Mouse (Mus musculus) midbrain, embryonic 16.5 days (tissue): ENCODE measurements at regions not wholly inside any gene's neighbourhood (a gene's known extent, or its start where the extent isn't known, plus 50 kb on each side); places are given as distances from the start of the nearest gene placed in this dataset.

Source experiments
- ATAC-seq: fragments of 200-750 bp; cut with Nextera tagmentation; 2 replicates; pipeline ENCODE4 v1.8.0; 2017; ENCODE audit warnings: moderate TSS enrichment
- H3K27ac ChIP-seq: fragments of 300-500 bp; sonication (generic); 2 replicates; pipeline ENCODE4 v1.5.1; 2014; ENCODE audit warnings: mild to moderate bottlenecking, low read length, mixed read lengths
- H3K27me3 ChIP-seq: fragments of 300-500 bp; sonication (generic); 2 replicates; pipeline ENCODE4 v1.6.1; 2014; ENCODE audit warnings: low read depth, low read length, mixed read lengths; ENCODE audit not compliant: control insufficient read depth, insufficient read depth
- H3K36me3 ChIP-seq: fragments of 300-500 bp; sonication (generic); 2 replicates; pipeline ENCODE4 v1.6.1; 2014; ENCODE audit warnings: mild to moderate bottlenecking, low read length, moderate library complexity, mixed read lengths; ENCODE audit not compliant: control insufficient read depth, insufficient read depth
- H3K4me1 ChIP-seq: fragments of 300-500 bp; sonication (generic); 2 replicates; pipeline ENCODE4 v1.6.1; 2014; ENCODE audit warnings: mild to moderate bottlenecking, low read length, mixed read lengths; ENCODE audit not compliant: control insufficient read depth, insufficient read depth
- H3K4me2 ChIP-seq: fragments of 300-500 bp; sonication (generic); 2 replicates; pipeline ENCODE4 v1.6.1; 2014; ENCODE audit warnings: mild to moderate bottlenecking, low read length, mixed read lengths
- H3K4me3 ChIP-seq: fragments of 300-500 bp; sonication (generic); 2 replicates; pipeline ENCODE4 v1.5.1; 2014; ENCODE audit warnings: low read depth, mild to moderate bottlenecking, low read length, moderate library complexity, mixed read lengths
- H3K9ac ChIP-seq: fragments of 300-500 bp; sonication (generic); 2 replicates; pipeline ENCODE4 v1.6.1; 2014; ENCODE audit warnings: low read depth, low read length, mixed read lengths
- H3K9me3 ChIP-seq: fragments of 300-500 bp; sonication (generic); replicated peaks from 2 replicates; pipeline ENCODE4 v1.6.1; 2014; ENCODE audit warnings: mild to moderate bottlenecking, low read length, mixed read lengths; ENCODE audit not compliant: control insufficient read depth, poor library complexity, severe bottlenecking
- WGBS: fragments of 180-500 bp; shearing (Covaris S2); extraction: QIAGEN DNeasy Blood & Tissue Kit; methylation state at CpG from one replicate; pipeline ENCODE4 v1.1.7; 2014; 5-methylcytosine and 5-hydroxymethylcytosine counted together

DNA sequence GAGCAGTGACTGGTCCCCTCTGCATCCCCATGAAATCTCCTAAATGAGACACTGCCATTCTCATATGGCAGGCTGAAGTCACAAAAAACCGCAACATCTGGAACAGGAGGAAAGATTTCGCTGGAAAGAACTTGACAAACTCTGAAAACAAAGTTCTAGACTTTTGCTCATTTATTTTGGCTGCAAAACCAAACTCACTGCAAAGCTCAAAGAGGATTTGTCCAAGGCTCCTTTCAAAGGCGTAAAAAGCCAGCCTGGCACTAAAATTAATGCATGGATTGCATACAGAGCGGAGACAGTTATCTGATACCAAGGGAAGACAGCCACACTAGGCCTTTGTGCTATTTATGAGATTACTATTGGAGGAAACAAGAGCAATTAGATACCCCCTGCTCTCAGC, 90.3 kb upstream of the Meis1 start:
- H3K4me2 ChIP-seq: no peak overlapping the region
- ATAC-seq: no peak
- no peaks in the 10 kb centered on the region for H3K4me1 ChIP-seq
- no peaks in the 10 kb centered on the region for H3K27me3 ChIP-seq
- H3K9me3 ChIP-seq: no peaks in the 10 kb centered on the region
- H3K36me3 ChIP-seq: no peaks in the 10 kb centered on the region
- H3K4me3 ChIP-seq: no peak overlapping the region
- no peak overlapping the region for H3K9ac ChIP-seq
- H3K27ac ChIP-seq: no peak overlapping the region
- 52% methylated on average over 4 of the region's 4 CpGs for WGBS

DNA sequence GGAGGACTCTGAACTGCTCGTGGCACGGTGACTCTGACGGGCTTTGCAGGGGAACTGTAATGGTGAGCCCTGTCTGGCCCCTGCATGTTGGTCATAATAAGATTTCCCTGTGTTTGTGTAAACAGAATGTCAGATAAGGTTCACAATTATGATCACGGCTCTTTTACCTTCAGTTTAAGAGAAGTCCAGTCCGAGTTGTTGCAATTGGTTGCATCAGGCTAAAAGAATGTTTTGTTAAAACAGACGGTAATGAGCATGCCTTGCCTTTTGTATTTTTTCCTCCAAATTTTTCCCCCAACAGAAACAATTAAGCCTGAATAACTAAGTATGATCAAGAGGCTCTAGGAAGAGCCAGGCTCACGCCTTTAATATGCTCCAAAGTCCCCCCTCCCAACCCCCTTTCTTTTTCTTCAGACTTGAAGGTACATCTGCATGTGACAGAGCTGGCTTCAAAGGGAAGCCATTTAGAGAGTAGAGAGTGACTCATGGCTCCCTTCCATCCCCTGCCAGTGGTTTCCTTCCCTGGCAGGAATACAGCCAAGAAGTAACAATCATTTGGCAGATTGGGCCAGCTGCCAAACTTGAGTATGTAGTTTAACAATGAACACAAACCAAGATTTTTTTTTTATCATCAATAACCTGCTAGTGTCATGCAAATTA, 93.3 kb upstream of the Meis1 start:
- H3K4me1 ChIP-seq: no peaks in the 10 kb centered on the region; the same call in 1 of the 2 replicates
- H3K36me3 ChIP-seq: no peaks in the 10 kb centered on the region
- no peak overlapping the region for H3K27ac ChIP-seq
- ATAC-seq: 0 out of 2 replicates have a peak, but pooled peaks have one; percentile 39
- 44% methylated on average over 7 of the region's 7 CpGs for WGBS
- H3K9ac ChIP-seq: no peak overlapping the region
- no peaks in the 10 kb centered on the region for H3K27me3 ChIP-seq
- no peaks in the 10 kb centered on the region for H3K9me3 ChIP-seq
- no peak overlapping the region for H3K4me3 ChIP-seq
- H3K4me2 ChIP-seq: no peak overlapping the region

DNA sequence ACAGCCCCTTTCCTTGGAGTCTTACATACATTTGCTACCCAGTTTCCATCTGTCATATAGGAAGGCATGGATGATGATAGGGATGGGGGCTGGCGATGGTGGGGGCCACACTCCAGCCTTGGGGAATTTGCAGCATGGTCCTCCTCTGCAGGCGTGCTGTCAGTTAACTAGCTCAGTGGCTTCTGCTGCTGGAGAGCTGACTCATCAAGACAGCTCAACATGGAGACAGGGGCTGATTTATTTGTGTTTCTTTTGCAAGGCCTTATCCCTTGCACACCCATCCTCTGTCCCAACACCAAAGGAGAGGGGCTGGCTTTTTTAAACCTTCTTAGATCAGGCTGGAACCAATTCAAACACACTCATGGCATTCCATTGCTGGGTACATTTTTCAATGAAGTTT, 98.3 kb upstream of the Meis1 start:
- Histone ChIP-seq H3K4me3 (no peak overlapping the region), H3K27me3 (no peaks in the 10 kb centered on the region; the same call in 1 of the 2 replicates), H3K9me3 (no peaks in the 10 kb centered on the region), H3K4me2 (no peak overlapping the region), H3K27ac (no peak overlapping the region), H3K9ac (no peak overlapping the region), H3K4me1 (no peaks in the 10 kb centered on the region; the same call in 1 of the 2 replicates), H3K36me3 (no peaks in the 10 kb centered on the region)
- WGBS: 90% methylated on average over 2 of the region's 2 CpGs
- ATAC-seq: no peak

DNA sequence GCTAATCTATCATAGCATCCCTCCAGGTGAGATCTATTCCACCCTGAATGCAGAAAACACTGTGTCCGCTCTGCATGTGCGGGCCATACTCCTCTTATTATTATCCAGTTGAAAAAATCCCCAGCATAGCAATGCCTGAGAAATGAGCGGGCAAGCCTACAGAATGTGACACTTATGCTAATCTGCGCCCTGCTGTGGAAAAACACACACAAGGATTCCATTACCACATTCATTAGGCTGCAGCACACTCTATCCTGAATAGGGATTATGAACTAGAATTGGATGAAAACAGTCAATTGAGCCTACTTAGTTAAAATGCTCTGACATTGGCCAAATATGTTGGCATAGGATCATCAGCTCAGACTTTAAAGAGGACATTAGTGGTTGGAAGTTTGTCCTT, 99.5 kb upstream of the Meis1 start:
- H3K27ac ChIP-seq: no peak overlapping the region
- H3K27me3 ChIP-seq: no peaks in the 10 kb centered on the region; the same call in 1 of the 2 replicates
- no peaks in the 10 kb centered on the region for H3K36me3 ChIP-seq
- WGBS: 24% methylated on average over 4 of the region's 4 CpGs
- H3K4me2 ChIP-seq: no peak overlapping the region
- 0 out of 2 replicates have a peak, but pooled peaks have one; percentile 29 for ATAC-seq
- H3K9ac ChIP-seq: no peak overlapping the region
- no peak overlapping the region for H3K4me3 ChIP-seq
- H3K4me1 ChIP-seq: no peaks in the 10 kb centered on the region; the same call in 1 of the 2 replicates
- no peaks in the 10 kb centered on the region for H3K9me3 ChIP-seq

DNA sequence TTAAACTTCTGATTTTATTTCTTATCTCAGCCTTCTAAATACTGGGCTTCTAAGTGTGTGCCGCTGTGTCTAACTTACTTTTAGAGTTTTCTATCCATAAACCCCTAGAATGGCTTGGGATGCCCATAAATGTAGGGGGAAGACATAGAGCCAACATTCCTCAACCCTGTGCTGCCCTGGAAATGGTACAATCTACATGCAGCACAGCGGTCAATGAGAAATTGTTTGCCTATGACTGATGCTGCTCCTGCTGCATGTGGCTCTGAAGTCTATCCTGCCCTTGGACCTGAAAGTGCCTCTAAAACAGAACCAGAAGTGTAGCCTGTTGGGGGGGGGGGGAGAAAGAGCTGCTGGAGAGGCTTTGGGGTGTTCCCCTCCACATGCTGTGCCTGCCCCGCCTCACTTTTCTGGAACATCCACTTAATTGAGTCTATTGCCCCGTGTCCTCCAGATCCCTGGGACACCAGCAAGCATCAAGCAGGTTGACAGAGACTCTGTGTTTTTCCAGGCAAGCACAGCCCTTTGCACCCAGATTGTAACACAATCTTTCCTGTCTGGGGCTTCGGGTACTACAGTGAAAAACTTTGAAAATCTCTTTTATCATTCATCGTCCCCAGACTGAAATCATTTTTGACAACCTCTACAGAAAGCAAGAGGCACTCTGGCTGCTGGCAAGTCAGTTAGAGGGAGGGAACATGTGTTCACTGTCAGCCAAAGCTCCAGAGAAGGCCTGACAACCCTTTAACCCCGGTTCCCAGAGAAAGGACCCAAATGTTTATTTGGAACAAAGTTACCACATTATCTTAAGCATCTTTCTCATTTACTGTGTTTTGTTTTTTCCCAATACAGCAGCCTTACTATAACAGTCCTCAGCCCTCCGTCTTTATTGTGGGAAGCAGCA, 101.4 kb upstream of the Meis1 start:
- H3K4me2 ChIP-seq: no peak overlapping the region
- H3K27me3 ChIP-seq: no peaks in the 10 kb centered on the region; the same call in 1 of the 2 replicates
- no peaks in the 10 kb centered on the region for H3K36me3 ChIP-seq
- no peak overlapping the region for H3K27ac ChIP-seq
- no peak overlapping the region for H3K9ac ChIP-seq
- no peak overlapping the region for H3K4me3 ChIP-seq
- no peaks in the 10 kb centered on the region; the same call in 1 of the 2 replicates for H3K4me1 ChIP-seq
- ATAC-seq: no peak
- WGBS: 74% methylated on average over 8 of the region's 8 CpGs
- no peaks in the 10 kb centered on the region for H3K9me3 ChIP-seq

DNA sequence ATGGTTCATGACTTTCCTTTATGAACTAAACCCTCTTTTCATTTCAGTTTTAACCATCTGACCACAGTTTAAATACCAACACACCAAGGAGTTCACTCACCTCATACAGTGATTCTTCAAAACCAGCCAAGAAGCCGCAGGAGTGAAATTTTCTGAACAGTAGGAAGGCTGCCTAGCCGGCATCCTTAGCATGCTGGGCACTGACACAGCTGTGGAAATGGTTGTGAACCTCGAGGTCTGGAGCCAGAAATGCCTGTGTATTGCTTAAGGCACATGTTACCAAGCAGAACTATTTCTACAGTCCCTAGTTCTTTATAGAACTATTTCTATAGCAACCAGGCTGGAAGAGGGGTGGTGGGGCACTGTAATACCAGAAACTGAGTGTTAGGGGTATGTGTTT, 102.1 kb upstream of the Meis1 start:
- H3K9ac ChIP-seq: no peak overlapping the region
- H3K4me1 ChIP-seq: no peaks in the 10 kb centered on the region; the same call in 1 of the 2 replicates
- no peak overlapping the region for H3K4me3 ChIP-seq
- no peaks in the 10 kb centered on the region; the same call in 1 of the 2 replicates for H3K27me3 ChIP-seq
- peak; percentile 69; the same call in 1 of the 2 replicates for ATAC-seq
- 45% methylated on average over 3 of the region's 3 CpGs for WGBS
- no peak overlapping the region for H3K4me2 ChIP-seq
- H3K27ac ChIP-seq: no peak overlapping the region
- H3K9me3 ChIP-seq: no peaks in the 10 kb centered on the region
- no peaks in the 10 kb centered on the region for H3K36me3 ChIP-seq

DNA sequence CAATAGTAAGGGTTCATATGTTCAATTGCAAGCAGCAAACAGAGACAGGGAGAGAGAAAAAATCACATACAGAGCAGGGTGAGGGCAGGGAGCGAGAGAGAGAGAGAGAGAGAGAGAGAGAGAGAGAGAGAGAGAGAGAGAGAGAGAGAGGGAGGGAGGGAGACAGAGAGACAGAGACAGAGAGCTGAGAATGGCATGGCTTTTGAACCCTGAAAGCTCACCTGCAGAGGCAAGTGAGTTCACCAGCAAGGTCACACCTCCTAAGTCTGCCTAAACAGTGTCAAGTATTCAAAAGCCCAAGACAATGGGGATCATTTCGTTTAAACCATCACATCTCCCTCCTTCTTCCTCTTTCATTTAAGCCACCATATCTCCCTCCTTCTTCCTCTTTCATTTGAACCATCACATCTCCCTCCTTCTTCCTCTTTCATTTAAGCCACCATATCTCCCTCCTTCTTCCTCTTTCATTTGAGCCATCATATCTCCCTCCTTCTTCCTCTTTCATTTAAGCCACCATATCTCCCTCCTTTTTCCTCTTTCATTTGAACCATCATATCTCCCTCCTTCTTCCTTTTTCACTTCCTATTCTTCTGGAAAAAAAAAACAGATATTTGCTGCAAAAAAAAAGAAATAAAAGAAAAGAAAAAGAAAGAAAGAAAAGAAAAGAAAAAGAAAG, 116.7 kb upstream of the Meis1 start:
- ATAC-seq: no peak
- H3K36me3 ChIP-seq: no peaks in the 10 kb centered on the region
- H3K27me3 ChIP-seq: no peaks in the 10 kb centered on the region
- no peak overlapping the region for H3K4me3 ChIP-seq
- no peak overlapping the region for H3K27ac ChIP-seq
- H3K9ac ChIP-seq: no peak overlapping the region
- H3K4me1 ChIP-seq: no peaks in the 10 kb centered on the region
- H3K4me2 ChIP-seq: no peak overlapping the region
- no peaks in the 10 kb centered on the region for H3K9me3 ChIP-seq
- WGBS: 57% methylated on average over 2 of the region's 2 CpGs

DNA sequence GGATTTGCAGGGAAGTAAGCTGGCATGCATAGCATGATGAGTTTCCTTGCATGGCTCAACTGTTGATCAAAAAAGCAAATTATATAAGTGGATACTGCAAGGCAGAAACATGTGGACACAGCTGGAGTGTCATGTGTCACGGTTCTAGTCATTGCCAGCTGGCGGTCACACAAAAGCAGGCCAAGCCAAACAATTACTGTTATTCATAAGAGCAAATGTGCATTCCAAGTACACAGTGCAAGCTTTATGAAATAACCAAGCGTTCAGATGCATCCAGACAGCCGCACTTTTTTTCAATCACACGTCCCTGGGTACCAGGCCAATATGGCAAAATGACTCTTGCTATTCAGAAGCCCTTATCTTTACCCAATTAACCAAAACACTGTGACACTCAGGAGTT, 119.6 kb upstream of the Meis1 start:
- 49% methylated on average over 5 of the region's 5 CpGs for WGBS
- ATAC-seq: no peak
- no peaks in the 10 kb centered on the region; the same call in 1 of the 2 replicates for H3K4me1 ChIP-seq

More for the DNA sequence above, 119.6 kb upstream of the Meis1 start:
- Histone ChIP-seq H3K27ac (no peak overlapping the region), H3K9me3 (no peaks in the 10 kb centered on the region), H3K9ac (no peak overlapping the region), H3K36me3 (no peaks in the 10 kb centered on the region), H3K4me3 (no peak overlapping the region), H3K4me2 (no peak overlapping the region), H3K27me3 (no peaks in the 10 kb centered on the region)
